Mouse (Mus musculus): Measurements from ENCODE around the gene Mtr.
"Not testable (repeated sequence)": the region's sequence is repeated elsewhere in the genome, so short reads cannot be mapped to it uniquely, and the experiment has no call there.

Mtr gene

GRCm38 (mm10) chr13:12153922-12154321 lies 104.0 kb downstream of the Mtr start:
- no peak for DNase-seq

- no peak for DNase-seq
Observed at GRCm38 (mm10) chr13:12146918-12147507, 110.9 kb downstream of the Mtr start.

- DNase-seq, result no peak
Observed at GRCm38 (mm10) chr13:12146402-12146801, 111.5 kb downstream of the Mtr start.

- DNase-seq, result no peak
Observed at GRCm38 (mm10) chr13:12143347-12143746, 114.6 kb downstream of the Mtr start.

GRCm38 (mm10) chr13:12136461-12136860 lies 121.5 kb downstream of the Mtr start:
- DNase-seq, result not testable (repeated sequence)

GRCm38 (mm10) chr13:12133549-12133948 lies 124.4 kb downstream of the Mtr start:
- DNase-seq, result no peak

Data from cerebellum, postnatal 14 days (tissue).